Mouse (Mus musculus) gastrocnemius, postnatal 14 days (tissue): Measurements from ENCODE around the gene Os9. TPM values are rescaled to one million over a fixed set of nuclear protein-coding genes. Genes with fewer than 3 reads are reported as not detected.
"Not testable (repeated sequence)": the region's sequence is repeated elsewhere in the genome, so short reads cannot be mapped to it uniquely, and the experiment has no call there.

Experiments
- DNase-seq: peaks from one replicate; pipeline ENCODE4 v3.0.0; 2021; ENCODE audit warnings: mixed read lengths
- intact Hi-C: fragments of 180-260 bp; cut with DNase I; formaldehyde crosslinking; loops from one replicate; pipeline ENCODE4 v1.15.1; 2025; ENCODE audit warnings: low total_unique reads
- long read RNA-seq, 2 experiments: library from polyadenylated mRNA; stranded (forward); transcript quantifications; one replicate each; pipeline ENCODE4 v2.0.0; 2021
- total RNA-seq, 2 experiments: library from RNA; stranded (reverse); gene quantifications; 2 replicates each; pipeline ENCODE4 v1.2.3; 2021

Gene Os9
- total RNA-seq, result 10 to 100 TPM; 20.3 to 23.5 TPM
- long read RNA-seq, experiment 1, transcript Os9-201 (14 exons, 2,458 nt), result minor isoform, 10 of 32 reads
- long read RNA-seq, experiment 1, transcript Os9-202 (15 exons, 2,627 nt), result major isoform, 11 of 32 reads
- long read RNA-seq, experiment 1, partial matches to known transcripts, result 8 of 32 reads
- long read RNA-seq, experiment 1, other reads (novel, unspliced or antisense), result 3 of 32 reads
- long read RNA-seq, experiment 2, transcript Os9-202 (15 exons, 2,627 nt), result minor isoform, 13 of 39 reads
- long read RNA-seq, experiment 2, transcript Os9-201 (14 exons, 2,458 nt), result major isoform, 21 of 39 reads
- long read RNA-seq, experiment 2, partial matches to known transcripts, result 3 of 39 reads
- long read RNA-seq, experiment 2, other reads (novel, unspliced or antisense), result 2 of 39 reads

DNA sequence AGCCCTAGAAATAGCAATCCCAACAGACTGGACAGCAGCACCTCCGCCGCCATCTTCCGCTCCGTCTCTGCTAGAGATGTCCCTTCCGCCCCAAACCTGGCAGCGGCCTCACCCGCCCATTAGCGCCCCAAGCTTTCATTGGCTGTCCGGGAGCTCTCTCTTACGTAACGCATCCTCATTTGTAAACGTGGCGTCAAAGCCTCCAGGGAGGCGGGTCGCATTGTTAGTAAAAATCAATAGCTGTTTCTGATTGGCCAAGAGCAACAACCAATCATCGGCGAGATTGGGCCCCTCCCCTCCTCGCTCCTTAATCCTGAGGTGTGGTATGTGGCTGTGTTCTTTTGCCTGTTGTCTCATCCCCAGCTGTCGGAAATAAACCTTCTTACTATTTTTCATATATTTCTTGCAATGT lies at the start of gene Os9:
Gene Os9 (minus strand): TSS at position 66 of the 412 bp plus-strand sequence.
- peak; percentile 95 for DNase-seq
- intact Hi-C loops, result no loop called here

DNA sequence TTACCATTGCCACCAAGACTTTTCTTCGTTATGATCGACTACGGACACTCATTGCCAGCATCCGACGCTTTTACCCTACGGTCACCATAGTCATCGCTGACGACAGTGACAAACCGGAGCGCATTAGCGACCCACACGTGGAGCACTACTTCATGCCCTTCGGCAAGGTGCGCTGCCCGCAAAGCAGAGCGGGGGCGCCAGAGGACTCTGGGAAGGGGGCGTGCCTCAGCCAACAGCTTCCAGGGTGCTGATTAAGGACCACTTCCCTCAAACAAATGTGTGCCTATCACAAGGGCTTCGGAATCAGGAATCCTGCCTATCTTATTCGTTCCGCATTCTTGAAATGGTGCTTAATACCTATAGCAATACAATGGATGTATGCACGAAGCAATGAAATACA lies 49.1 kb upstream of the Os9 start:
- DNase-seq, result no peak
- intact Hi-C loops, result no loop called here

GRCm38 (mm10) chr10:127167614-127168192 lies 46.8 kb upstream of the Os9 start:
- DNase-seq, result no peak
- intact Hi-C loops, result loop anchor here (2.0 kb wide), 1 partner anchor 37 kb away; no protein-coding TSS in a partner anchor

DNA sequence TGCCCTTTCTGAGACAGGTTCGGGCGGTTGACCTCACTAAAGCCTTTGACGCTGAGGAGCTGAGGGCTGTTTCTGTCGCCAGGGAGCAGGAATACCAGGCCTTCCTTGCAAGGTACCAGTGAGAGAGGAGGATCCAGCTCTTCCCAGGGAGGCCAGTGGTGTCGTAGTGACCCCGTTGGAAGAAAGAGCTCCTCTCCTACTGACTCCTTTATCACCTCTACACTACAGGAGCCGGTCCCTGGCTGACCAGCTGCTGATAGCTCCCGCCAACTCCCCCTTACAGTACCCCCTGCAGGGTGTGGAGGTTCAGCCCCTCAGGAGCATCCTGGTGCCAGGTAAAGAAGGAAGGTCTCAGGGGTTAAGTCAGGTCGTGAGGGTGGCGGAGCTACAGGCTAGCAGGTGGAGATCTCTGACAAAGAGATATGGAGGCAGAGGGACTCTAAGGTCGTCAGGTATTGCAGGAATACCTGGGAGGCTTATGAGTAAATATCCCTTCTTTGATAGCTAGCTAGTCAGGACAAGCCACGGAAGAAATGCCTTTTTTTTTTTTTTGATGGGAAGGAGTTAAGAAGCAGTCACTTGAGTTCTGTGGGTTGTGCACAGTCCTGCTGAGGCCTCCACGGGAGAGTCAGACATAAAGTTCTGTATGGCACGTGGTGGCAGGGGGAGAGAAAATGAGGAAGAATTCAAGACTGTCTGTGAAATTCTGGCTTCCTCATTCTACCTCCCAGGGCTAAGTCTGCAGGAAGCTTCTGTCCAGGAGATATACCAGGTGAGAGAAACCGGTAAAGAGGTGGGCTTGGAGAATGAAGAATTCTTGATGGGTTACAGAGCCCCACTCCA lies 46.1 kb upstream of the Os9 start:
- no peak for DNase-seq
- intact Hi-C loops, result loop anchor here (2.0 kb wide), 1 partner anchor 36 kb away; no protein-coding TSS in a partner anchor

- DNase-seq, result no peak
- intact Hi-C loops, result loop anchor here (2.0 kb wide), 1 partner anchor 36 kb away; no protein-coding TSS in a partner anchor
Measured at GRCm38 (mm10) chr10:127166404-127166715, 45.4 kb upstream of the Os9 start.

GRCm38 (mm10) chr10:127165654-127166403 lies 44.9 kb upstream of the Os9 start:
- intact Hi-C loops, result loop anchor here (2.0 kb wide), 1 partner anchor 35 kb away; no protein-coding TSS in a partner anchor
- DNase-seq, result no peak

DNA sequence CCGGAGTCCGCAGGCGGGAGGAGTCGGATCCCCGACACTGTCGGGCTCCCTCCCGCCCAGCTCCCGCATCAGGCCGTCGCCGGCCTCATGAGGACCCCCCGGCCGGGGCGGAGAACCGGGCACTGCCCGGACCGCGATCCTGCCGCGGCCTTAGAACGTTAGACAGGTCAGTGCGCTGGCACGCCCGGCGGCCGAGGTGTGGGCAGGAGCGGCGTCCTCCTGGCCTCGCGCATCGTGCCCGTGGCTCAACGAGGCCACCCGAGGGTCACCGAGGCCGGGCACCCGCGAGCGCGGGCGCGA lies 44.4 kb upstream of the Os9 start:
- intact Hi-C loops, result no loop called here
- DNase-seq, result no peak

- DNase-seq, result peak; percentile 75
- intact Hi-C loops, result no loop called here
Measured at GRCm38 (mm10) chr10:127164631-127165353, 43.9 kb upstream of the Os9 start, which contains the start of gene B4galnt1. Gene B4galnt1, plus strand, starts transcription at chr10:127165225.

- no peak for DNase-seq
- intact Hi-C loops, result no loop called here
Measured at GRCm38 (mm10) chr10:127164190-127164589, 43.3 kb upstream of the Os9 start.

GRCm38 (mm10) chr10:127162771-127163261 lies 41.9 kb upstream of the Os9 start:
- DNase-seq, intact Hi-C loops: not testable (repeated sequence)

DNA sequence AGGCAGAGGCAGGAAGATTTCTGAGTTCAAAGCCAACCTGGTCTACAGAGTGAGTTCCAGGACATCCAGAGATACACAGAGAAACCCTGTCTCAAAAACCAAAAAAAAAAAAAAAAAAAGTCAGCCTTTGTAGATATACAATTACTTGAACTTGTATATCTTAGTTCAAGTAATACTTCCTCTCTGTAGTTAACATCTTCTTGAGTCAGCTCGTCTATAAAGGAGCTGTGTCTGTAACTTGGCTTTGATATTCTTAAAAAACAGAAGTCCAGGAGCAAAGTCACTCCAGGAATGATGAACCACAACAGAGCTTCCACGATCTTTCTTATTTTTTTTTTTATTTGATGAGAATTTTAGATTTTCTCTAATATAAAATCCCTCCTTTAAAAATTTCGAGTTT lies 39.8 kb upstream of the Os9 start:
- intact Hi-C loops, result no loop called here

DNA sequence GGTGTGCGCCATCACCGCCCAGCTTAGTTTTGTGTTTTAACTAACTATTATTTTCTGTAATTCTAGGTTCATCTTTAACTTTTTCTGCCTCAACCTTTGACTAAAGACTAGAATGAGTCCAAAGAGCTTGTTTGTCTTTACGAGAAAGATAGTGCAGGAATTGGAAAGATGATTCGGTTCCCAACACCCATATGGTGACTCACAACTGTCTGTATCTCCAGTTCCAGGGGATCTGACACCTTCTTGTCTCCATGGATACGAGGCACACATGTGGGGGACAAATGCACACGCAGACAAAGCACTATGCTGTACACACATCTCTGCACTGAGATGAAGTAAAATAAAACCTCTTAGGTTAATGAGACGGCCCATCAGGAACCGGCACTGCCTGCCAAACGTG lies 39.1 kb upstream of the Os9 start:
- no peak for DNase-seq
- intact Hi-C loops, result no loop called here

More for the DNA sequence above, 39.8 kb upstream of the Os9 start:
- DNase-seq, result no peak

DNA sequence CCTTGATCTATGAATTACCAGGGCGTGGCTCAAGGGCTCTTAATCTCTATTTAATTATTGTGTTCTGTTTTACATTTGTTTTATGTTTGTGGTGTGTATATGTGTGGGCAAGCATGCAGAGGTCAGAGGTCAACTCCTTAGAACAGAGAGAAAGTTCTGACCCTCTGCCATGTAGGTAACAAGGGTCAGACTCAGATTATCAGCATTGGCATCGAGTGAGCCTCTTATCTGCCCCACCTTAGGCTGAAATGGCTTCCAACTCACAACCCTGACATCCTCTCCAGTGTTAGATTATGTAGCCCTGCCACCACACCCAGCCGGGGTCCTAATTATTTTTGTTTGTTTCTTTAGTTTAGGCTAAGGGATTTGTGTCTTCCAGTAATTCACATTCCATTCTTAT lies 37.5 kb upstream of the Os9 start:
- no peak for DNase-seq
- intact Hi-C loops, result no loop called here

DNA sequence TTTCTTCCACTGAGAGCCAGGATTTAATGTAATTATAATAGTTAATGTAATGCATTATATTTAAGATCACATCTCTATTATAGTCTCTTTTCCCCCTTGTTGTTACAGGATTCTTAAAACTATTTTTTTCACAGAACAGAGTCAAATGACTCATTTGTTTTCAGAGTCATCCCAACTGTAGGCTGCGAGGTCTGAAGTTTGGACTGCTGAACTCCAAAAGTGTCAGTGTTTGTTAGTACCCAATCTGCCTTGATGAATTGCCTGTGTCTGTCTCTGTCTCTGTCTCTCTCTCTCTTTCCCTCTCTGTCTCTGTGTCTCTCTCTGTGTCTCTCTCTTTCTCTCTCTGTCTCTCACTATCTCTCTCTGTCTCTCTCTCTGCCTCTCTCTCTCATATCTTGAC lies 35.6 kb upstream of the Os9 start:
- no peak for DNase-seq

DNA sequence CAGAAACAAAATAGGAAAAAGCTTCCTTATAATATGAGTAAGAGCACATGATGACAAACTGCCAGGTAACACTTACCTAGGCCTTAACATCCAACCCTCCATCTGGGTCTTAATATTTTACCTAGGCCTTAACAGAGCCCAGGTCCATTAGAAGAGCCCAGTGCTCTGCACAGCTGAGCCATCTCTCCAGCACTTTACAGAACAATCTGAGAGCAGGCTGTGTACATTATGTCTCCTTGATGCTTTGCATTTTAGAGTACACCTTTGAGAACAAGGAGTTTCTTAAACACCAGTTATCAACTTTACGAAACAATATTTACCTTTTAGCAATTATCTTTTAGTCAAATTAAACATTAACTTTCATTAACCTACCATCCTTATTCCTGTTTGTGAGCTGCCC lies 35.2 kb upstream of the Os9 start:
- intact Hi-C loops, result no loop called here
- no peak for DNase-seq

More for the DNA sequence above, 35.6 kb upstream of the Os9 start:
- intact Hi-C loops, result no loop called here

- no peak for DNase-seq
- intact Hi-C loops, result no loop called here
Measured at GRCm38 (mm10) chr10:127154652-127155051, 33.7 kb upstream of the Os9 start.

- intact Hi-C loops, result no loop called here
- no peak for DNase-seq
Measured at GRCm38 (mm10) chr10:127154241-127154640, 33.3 kb upstream of the Os9 start.

- intact Hi-C loops, result no loop called here
- no peak for DNase-seq
Measured at GRCm38 (mm10) chr10:127153323-127153722, 32.4 kb upstream of the Os9 start.

- intact Hi-C loops, DNase-seq: not testable (repeated sequence)
Measured at GRCm38 (mm10) chr10:127152556-127152955, 31.6 kb upstream of the Os9 start.
